Mouse (Mus musculus): ENCODE results near the gene Pramef8. TPM values are rescaled to one million over a fixed set of nuclear protein-coding genes. Genes with fewer than 3 reads are reported as not detected.
"Not testable (repeated sequence)": the region's sequence is repeated elsewhere in the genome, so short reads cannot be mapped to it uniquely, and the experiment has no call there.

Gene Pramef8
- polyA plus RNA-seq, 1 experiment from 2014 or later = 15.1 TPM

GRCm38 (mm10) chr4:143414121-143414520, 1.9 kb downstream of the Pramef8 start:
- Histone ChIP-seq H3K4me1 (replicated peaks) (no peaks in the 10 kb centered on the region), H3K27me3 (replicated peaks) (no peaks in the 10 kb centered on the region), H3K9me3 (no peaks in the 10 kb centered on the region), H3K27ac (no peak overlapping the region), H3K36me3 (peaks cover 28% of the 10 kb centered on the region), H3K4me2 (replicated peaks) (no peak overlapping the region), H3K4me3 (replicated peaks) (no peak overlapping the region), H3K9ac (no peak overlapping the region)
- ATAC-seq = no peak
- 92% methylated on average over 3 of the region's 3 CpGs for WGBS

- not testable (repeated sequence) for H3K9ac ChIP-seq; H3K27ac ChIP-seq; H3K4me3 ChIP-seq (replicated peaks); H3K36me3 ChIP-seq; H3K4me2 ChIP-seq (replicated peaks); H3K27me3 ChIP-seq (replicated peaks); H3K9me3 ChIP-seq; H3K4me1 ChIP-seq (replicated peaks); ATAC-seq
- WGBS = 58% methylated on average over 5 of the region's 5 CpGs
These were observed 14.5 kb downstream of the Pramef8 start for GRCm38 (mm10) chr4:143426770-143427169.

GRCm38 (mm10) chr4:143450224-143450623, 38.0 kb downstream of the Pramef8 start, which contains the start of gene Oog4:
Oog4 (minus strand) TSS chr4:143450324.
- Histone ChIP-seq H3K9ac (no peak within 1 kb of the TSS), H3K4me2 (replicated peaks) (no peak within 1 kb of the TSS), H3K4me3 (replicated peaks) (no peak within 1 kb of the TSS), H3K27ac (no peak within 1 kb of the TSS), H3K27me3 (replicated peaks) (no peaks in the 10 kb centered on the region), H3K9me3 (no peaks in the 10 kb centered on the region), H3K4me1 (replicated peaks) (no peaks in the 10 kb centered on the region), H3K36me3 (no peaks in the 10 kb centered on the region)
- 90% methylated on average over 3 of the region's 3 CpGs for WGBS
- ATAC-seq = no peak

Other genes starting within 250 kb of the Pramef8 start
- 9.7 and 10.0 TPM in 2 replicates for gene Prdm2, start 199.4 kb upstream of the Pramef8 start, polyA plus RNA-seq (2015; fragmentation: Nextera tagmentation; extraction: Ambion mirVana)
- 24.8 and 27.5 TPM in 2 replicates for gene Pdpn, start 112.9 kb upstream of the Pramef8 start, polyA plus RNA-seq (2015; fragmentation: Nextera tagmentation; extraction: Ambion mirVana)
- 0.06 TPM in 1 of 2 replicates, not detected in the other for gene Lrrc38, start 62.7 kb upstream of the Pramef8 start, polyA plus RNA-seq (2015; fragmentation: Nextera tagmentation; extraction: Ambion mirVana)
- not detected in 2 replicates for gene Pramel1, start 18.0 kb upstream of the Pramef8 start, polyA plus RNA-seq (2015; fragmentation: Nextera tagmentation; extraction: Ambion mirVana)
- gene Oog4, start 37.9 kb downstream of the Pramef8 start, polyA plus RNA-seq (2015; fragmentation: Nextera tagmentation; extraction: Ambion mirVana) = not detected in 2 replicates
- gene Gm13043, start 98.9 kb downstream of the Pramef8 start, polyA plus RNA-seq (2015; fragmentation: Nextera tagmentation; extraction: Ambion mirVana) = not detected in 2 replicates
- not detected in 2 replicates for gene Gm13040, start 123.5 kb downstream of the Pramef8 start, polyA plus RNA-seq (2015; fragmentation: Nextera tagmentation; extraction: Ambion mirVana)
- not detected in 2 replicates for gene BC080695, start 139.3 kb downstream of the Pramef8 start, polyA plus RNA-seq (2015; fragmentation: Nextera tagmentation; extraction: Ambion mirVana)
- not detected in 2 replicates for gene Gm13057, start 139.3 kb downstream of the Pramef8 start, polyA plus RNA-seq (2015; fragmentation: Nextera tagmentation; extraction: Ambion mirVana)
- not detected in 2 replicates for gene Gm13083, start 202.6 kb downstream of the Pramef8 start, polyA plus RNA-seq (2015; fragmentation: Nextera tagmentation; extraction: Ambion mirVana)
- not detected in 2 replicates for gene Gm13088, start 244.8 kb downstream of the Pramef8 start, polyA plus RNA-seq (2015; fragmentation: Nextera tagmentation; extraction: Ambion mirVana)

Data from intestine, embryonic 15.5 days (tissue).